In the genomic region with DNA sequence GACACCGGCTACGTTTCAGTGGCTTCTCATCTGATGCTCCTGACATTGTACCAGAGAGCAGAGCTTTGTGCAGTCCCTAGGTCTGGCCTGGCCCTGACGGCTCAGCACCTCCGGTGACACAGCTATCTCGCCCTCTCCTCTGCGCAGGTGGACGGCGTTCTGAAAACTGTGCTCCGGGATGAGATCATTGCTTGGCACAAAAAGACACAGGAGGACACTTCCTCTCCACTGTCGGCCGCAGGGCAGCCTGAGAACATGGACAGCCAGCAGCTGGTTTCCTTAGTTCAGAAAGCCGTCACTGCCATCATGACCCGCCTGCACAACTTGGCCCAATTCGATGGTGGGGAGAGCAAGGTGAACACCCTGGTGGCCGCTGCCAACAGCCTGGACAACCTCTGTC, we compare ENCODE assay signal across 27 mouse cellular contexts.
"Had no signal": no experiment of that assay in that cellular context is flagged by ENCODE, and none has a peak within 500 bp of the region (broad histone marks: within the 10 kb centered on the region; RNA-seq: fewer than 3 reads in every experiment).

No protein-coding gene starts in this region.

- DNase-seq: cerebellum, adult 18-20 months; cerebellum, adult 2 months; cerebellum, adult 8-10 months; cerebellum, adult 9-10 months; cerebellum, adult 9-11 months; cerebellum, postnatal 10 days; cerebellum, postnatal 14 days; cerebellum, postnatal 25 days; cerebellum, postnatal 36 days; embryo, embryonic 11 days; forebrain, postnatal 0 days; gastrocnemius, adult 2 months; gastrocnemius, postnatal 10 days; gastrocnemius, postnatal 14 days; gastrocnemius, postnatal 25 days; gastrocnemius, postnatal 36 days had no signal

- ATAC-seq: forebrain, embryonic 13.5 days; forebrain, embryonic 14.5 days; forebrain, embryonic 15.5 days; forebrain, embryonic 16.5 days; forebrain, postnatal 0 days had no signal

- H3K4me3 ChIP-seq: embryonic facial prominence, embryonic 10.5 days; embryonic facial prominence, embryonic 12.5 days; embryonic facial prominence, embryonic 13.5 days; embryonic facial prominence, embryonic 15.5 days; erythroblast, embryonic 14.5 days; forebrain, embryonic 10.5 days; forebrain, embryonic 12.5 days; forebrain, embryonic 13.5 days; forebrain, embryonic 15.5 days; gastrocnemius, adult 2 months had no signal

- H3K27ac ChIP-seq: embryonic facial prominence, embryonic 10.5 days; embryonic facial prominence, embryonic 12.5 days; embryonic facial prominence, embryonic 13.5 days; embryonic facial prominence, embryonic 15.5 days; forebrain, embryonic 10.5 days; forebrain, embryonic 12.5 days; forebrain, embryonic 13.5 days; forebrain, embryonic 15.5 days; gastrocnemius, adult 2 months had no signal

- H3K9ac ChIP-seq: embryonic facial prominence, embryonic 12.5 days; embryonic facial prominence, embryonic 13.5 days; embryonic facial prominence, embryonic 15.5 days; forebrain, embryonic 12.5 days; forebrain, embryonic 13.5 days; forebrain, embryonic 15.5 days; forebrain, postnatal 0 days had no signal

- H3K4me1 ChIP-seq: embryonic facial prominence, embryonic 10.5 days; embryonic facial prominence, embryonic 12.5 days; embryonic facial prominence, embryonic 13.5 days; embryonic facial prominence, embryonic 15.5 days; forebrain, embryonic 10.5 days; forebrain, embryonic 12.5 days; forebrain, embryonic 13.5 days; forebrain, embryonic 15.5 days had no signal

- H3K9me3 ChIP-seq: forebrain, embryonic 12.5 days; forebrain, embryonic 13.5 days; forebrain, embryonic 15.5 days had no signal

- H3K4me2 ChIP-seq: embryonic facial prominence, embryonic 12.5 days; embryonic facial prominence, embryonic 13.5 days; embryonic facial prominence, embryonic 15.5 days; forebrain, embryonic 12.5 days; forebrain, embryonic 13.5 days; forebrain, embryonic 15.5 days had no signal

- H3K27me3 ChIP-seq: embryonic facial prominence, embryonic 12.5 days; embryonic facial prominence, embryonic 13.5 days; embryonic facial prominence, embryonic 15.5 days; forebrain, embryonic 12.5 days; forebrain, embryonic 13.5 days; forebrain, embryonic 15.5 days had no signal
